Comparison of ENCODE assay signal across 9 mouse cellular contexts in the genomic region with DNA sequence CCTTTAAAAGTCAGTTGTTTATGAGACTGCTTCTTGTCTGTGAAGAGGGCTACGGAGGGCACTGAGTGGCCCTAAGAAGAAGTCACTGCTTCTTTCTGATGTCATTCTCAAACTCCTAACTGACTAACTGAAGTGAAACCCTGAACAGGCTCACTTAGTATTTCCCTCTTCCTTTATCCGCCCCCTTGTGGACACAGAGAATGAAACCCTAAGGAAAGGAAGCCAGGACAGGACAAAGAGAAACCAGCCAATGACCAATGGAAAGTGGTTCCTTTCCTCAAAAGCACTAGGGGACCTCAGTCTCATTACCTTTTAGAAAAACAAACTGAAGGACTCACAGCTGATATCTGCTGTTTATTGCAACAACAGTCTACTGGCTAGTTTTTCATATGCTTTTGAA. TPM values are rescaled to one million over a fixed set of nuclear protein-coding genes. Genes with fewer than 3 reads are reported as not detected.
DNase-seq lines count a peak whose midpoint lies in the region; ATAC-seq and TF ChIP-seq lines count a peak whose summit lies in the region.
"Had no signal": no experiment of that assay in that cellular context is flagged by ENCODE, and none has a peak within 500 bp of the region (broad histone marks: within the 10 kb centered on the region; RNA-seq: fewer than 3 reads in every experiment).

No protein-coding gene starts in this region.

- no peak overlapping the region for H3K4me3 ChIP-seq in heart, adult 2 months
- H3K4me3 ChIP-seq in heart, embryonic 10.5 days, result no peak overlapping the region
- H3K4me3 ChIP-seq in cortical plate, adult 2 months (ENCODE audit: insufficient read depth, low read length), result no peak overlapping the region
- H3K4me3 ChIP-seq: embryonic facial prominence, embryonic 13.5 days had no signal

- no peak overlapping the region for H3K27ac ChIP-seq in heart, adult 2 months
- no peak overlapping the region for H3K27ac ChIP-seq in heart, embryonic 10.5 days
- no peak overlapping the region; the same call in 1 of the 2 replicates for H3K27ac ChIP-seq in cortical plate, adult 2 months (ENCODE audit: insufficient read depth, low read length)
- H3K27ac ChIP-seq: embryonic facial prominence, embryonic 13.5 days had no signal

- peaks cover 2% of the 10 kb centered on the region for H3K36me3 ChIP-seq in heart, adult 2 months (ENCODE audit: control insufficient read depth, insufficient read depth, low read length)
- H3K36me3 ChIP-seq in heart, embryonic 10.5 days, result peaks cover 28% of the 10 kb centered on the region

- DNase-seq in heart, adult 2 months, result peak in 1 of 2 experiments; percentile 18
- no peak for DNase-seq in heart, embryonic 10.5 days (ENCODE audit: low spot score)
- peak; percentile 23 for DNase-seq in urinary bladder, postnatal 14 days (ENCODE audit: low spot score)
- no peak for DNase-seq in urinary bladder, postnatal 4 days (ENCODE audit: low spot score in 2 of 2)
- peak; percentile 55 for DNase-seq in kidney, adult 9 months
- DNase-seq in ovary, postnatal 36 days (ENCODE audit: low spot score), result no peak

- WGBS in heart, adult 2 months, result 35% methylated on average over 2 of the region's 2 CpGs
- 52% methylated on average over 2 of the region's 2 CpGs for WGBS in heart, embryonic 10.5 days

- no peaks in the 10 kb centered on the region for H3K27me3 ChIP-seq in heart, adult 2 months (ENCODE audit: control insufficient read depth, insufficient read depth, low read length)
- H3K27me3 ChIP-seq in heart, embryonic 10.5 days (ENCODE audit: insufficient read depth, poor library complexity, severe bottlenecking), result no peaks in the 10 kb centered on the region
- H3K27me3 ChIP-seq: embryonic facial prominence, embryonic 13.5 days had no signal

- H3K4me1 ChIP-seq in heart, adult 2 months (ENCODE audit: control insufficient read depth, insufficient read depth, low read length), result no peaks in the 10 kb centered on the region
- H3K4me1 ChIP-seq in heart, embryonic 10.5 days, result no peaks in the 10 kb centered on the region; the same call in 1 of the 2 replicates
- peaks cover 1% of the 10 kb centered on the region; the same call in 1 of the 2 replicates for H3K4me1 ChIP-seq in cortical plate, adult 2 months (ENCODE audit: control insufficient read depth, insufficient read depth, low read length)
- H3K4me1 ChIP-seq: embryonic facial prominence, embryonic 13.5 days had no signal

- TF ChIP-seq CTCF in heart, adult 2 months (IDR thresholded peaks at IDR 0.05), result peak; percentile 80
- peak; percentile 47; the same call in 1 of the 2 replicates for TF ChIP-seq CTCF in cortical plate, adult 2 months (IDR thresholded peaks at IDR 0.05; ENCODE audit: extremely low read depth, insufficient read depth, low read length)

- H3K9me3 ChIP-seq in heart, embryonic 10.5 days, result no peaks in the 10 kb centered on the region
- H3K9me3 ChIP-seq: embryonic facial prominence, embryonic 13.5 days had no signal

- ATAC-seq in megakaryocyte, adult 5-6 weeks (ENCODE audit: poor library complexity, severe bottlenecking), result peak; percentile 94

- no peak overlapping the region for H3K9ac ChIP-seq in heart, adult 2 months (ENCODE audit: low read depth, low read length)
- H3K9ac ChIP-seq: embryonic facial prominence, embryonic 13.5 days had no signal

- intact Hi-C loops in heart, adult 2 months (cut with DNase I), result loop anchor here (2.0 to 10.0 kb wide), 2 partner anchors 87 to 195 kb away; a partner anchor contains a TSS

- TF ChIP-seq POLR2A in heart, adult 2 months (IDR thresholded peaks at IDR 0.05; ENCODE audit: insufficient read depth, low read depth, low read length), result no peak
- TF ChIP-seq POLR2A in cortical plate, adult 2 months (IDR thresholded peaks at IDR 0.05; ENCODE audit: extremely low read depth, insufficient read depth, low read length), result no peak

- no peaks in the 10 kb centered on the region for H3K79me2 ChIP-seq in heart, adult 2 months (replicated peaks; ENCODE audit: control insufficient read depth, insufficient read depth, low read length)

- no peak for TF ChIP-seq EP300 in heart, adult 2 months (IDR thresholded peaks at IDR 0.05; ENCODE audit: insufficient read depth, low read depth, low read length)

RNA-seq across cellular contexts. Expression of a gene that starts 45.7 kb away (rescaled TPM):
- 10 to 100 TPM; 10.9 to 12.7 TPM for total RNA-seq in heart, adult 2 months (2021)
- 2.8 and 6.4 TPM in 2 replicates for polyA plus RNA-seq in heart, adult 2 months (2012; rRNA removed)
- polyA plus RNA-seq in heart, embryonic 10.5 days (2016; fragmentation: Nextera tagmentation; extraction: Ambion mirVana), result 23.5 and 24.9 TPM in 2 replicates
- polyA plus RNA-seq in cortical plate, adult 2 months (2012; rRNA removed), result 6.7 and 7.1 TPM in 2 replicates
- 12.6 and 14.2 TPM in 2 replicates for total RNA-seq in megakaryocyte, adult 5-6 weeks (2015)
- 17.1 and 19.6 TPM in 2 replicates for total RNA-seq in megakaryocyte, adult 5-6 weeks (2017)

RNA-seq across cellular contexts. Expression of a gene that starts 48.1 kb away (rescaled TPM):
- 10 to 100 TPM; 32.4 to 34.0 TPM for total RNA-seq in heart, adult 2 months (2021)
- 33.8 and 55.6 TPM in 2 replicates for polyA plus RNA-seq in heart, adult 2 months (2012; rRNA removed)
- 82.8 and 93.8 TPM in 2 replicates for polyA plus RNA-seq in heart, embryonic 10.5 days (2016; fragmentation: Nextera tagmentation; extraction: Ambion mirVana)
- 49.3 and 53.2 TPM in 2 replicates for polyA plus RNA-seq in cortical plate, adult 2 months (2012; rRNA removed)
- 47.8 and 51.2 TPM in 2 replicates for total RNA-seq in megakaryocyte, adult 5-6 weeks (2015)
- 19.4 and 25.6 TPM in 2 replicates for total RNA-seq in megakaryocyte, adult 5-6 weeks (2017)

Comparison
In these comparisons a context has a peak if more than half of its experiments do, and no peak if none do; other contexts are left out.
1. DNase-seq: peak in urinary bladder, postnatal 14 days (single experiment) and kidney, adult 9 months (single experiment); none in heart, embryonic 10.5 days (single experiment), urinary bladder, postnatal 4 days (0 of 2) and ovary, postnatal 36 days (single experiment).